Mouse (Mus musculus): ENCODE results near the gene S100a8. TPM values are rescaled to one million over a fixed set of nuclear protein-coding genes. Genes with fewer than 3 reads are reported as not detected.
A peak's percentile ranks its signal among the peaks of the same experiment; 100 is the strongest.

The S100a8 gene
- polyA plus RNA-seq, 1 experiment from 2014 or later: 69.2 TPM

DNA sequence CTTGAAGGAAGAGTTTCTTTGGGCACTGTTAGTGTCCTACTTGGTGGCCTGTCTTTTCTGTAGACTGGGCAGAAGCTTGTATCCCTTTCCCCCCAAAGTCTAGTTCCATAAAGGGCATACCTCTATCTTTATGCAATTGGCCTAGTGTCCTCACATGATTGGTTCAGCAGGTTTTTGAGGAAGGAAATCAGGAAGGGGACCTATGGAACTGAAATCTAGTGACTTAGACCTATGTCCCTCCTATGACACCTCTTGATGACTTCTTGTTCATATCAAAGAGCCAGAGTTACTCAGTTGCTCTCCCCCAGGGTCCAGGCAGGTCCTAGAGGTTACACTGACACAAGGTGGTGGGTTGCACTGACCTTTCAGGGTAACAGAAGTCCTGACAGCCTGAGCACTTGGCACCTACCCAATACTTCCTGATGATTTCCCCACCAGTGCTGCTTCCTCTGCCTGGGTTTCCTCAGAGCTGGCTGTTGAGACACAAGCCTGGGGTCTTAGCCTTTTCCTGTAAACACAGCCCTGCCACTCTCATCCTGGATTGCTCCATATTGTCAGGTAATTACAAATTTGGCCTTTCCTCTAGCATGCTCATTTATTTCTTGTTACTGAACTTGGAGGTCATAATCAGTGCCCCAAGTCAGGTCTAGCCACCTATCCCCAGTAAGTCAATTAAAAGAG is 9.3 kb upstream of the S100a8 start:
- no peak for TF ChIP-seq CTCF (IDR thresholded peaks at IDR 0.05; ENCODE audit: low read depth)
- ATAC-seq (replicated peaks; ENCODE audit: low FRiP score, low read depth) (no peak), DNase-seq (ENCODE audit: low spot score) (no peak)
- Histone ChIP-seq H3K4me2 (ENCODE audit: low read length) (no peak overlapping the region), H3K36me3 (ENCODE audit: insufficient read depth, low read length) (no peaks in the 10 kb centered on the region), H3K9me3 (replicated peaks; ENCODE audit: low read length) (no peaks in the 10 kb centered on the region), H3K4me1 (replicated peaks; ENCODE audit: insufficient read depth, low read length) (no peaks in the 10 kb centered on the region), H3K9ac (ENCODE audit: low read depth, low read length) (no peak overlapping the region), H3K27me3 (ENCODE audit: insufficient read depth, low read length) (no peaks in the 10 kb centered on the region), H3K4me3 (replicated peaks; ENCODE audit: low read depth, low read length) (no peak overlapping the region), H3K27ac (no peak overlapping the region)

DNA sequence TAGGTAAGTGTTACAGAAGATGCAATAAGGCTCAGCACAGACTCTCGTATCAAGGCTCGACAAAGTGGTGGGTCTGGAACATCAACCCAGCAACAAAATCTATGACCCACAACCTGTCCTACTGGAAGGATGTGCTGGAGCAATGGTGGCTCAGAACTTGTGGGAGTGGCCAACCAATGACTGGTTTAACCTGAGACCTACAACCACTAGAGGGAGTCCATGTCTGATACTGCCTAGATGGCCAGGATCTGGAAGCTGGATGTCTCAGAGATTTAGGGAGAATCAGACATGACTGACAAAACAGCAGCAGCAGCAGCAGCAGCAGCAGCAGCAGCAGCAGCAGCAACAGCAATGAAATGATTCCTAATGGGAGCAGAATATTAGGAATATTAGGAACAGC is 4.6 kb upstream of the S100a8 start:
- Histone ChIP-seq H3K27ac (no peak overlapping the region), H3K36me3 (ENCODE audit: insufficient read depth, low read length) (no peaks in the 10 kb centered on the region), H3K4me1 (replicated peaks; ENCODE audit: insufficient read depth, low read length) (no peaks in the 10 kb centered on the region), H3K9me3 (replicated peaks; ENCODE audit: low read length) (no peaks in the 10 kb centered on the region), H3K4me2 (ENCODE audit: low read length) (no peak overlapping the region), H3K4me3 (replicated peaks; ENCODE audit: low read depth, low read length) (no peak overlapping the region), H3K9ac (ENCODE audit: low read depth, low read length) (no peak overlapping the region), H3K27me3 (ENCODE audit: insufficient read depth, low read length) (no peaks in the 10 kb centered on the region)
- 73% methylated on average over 2 of the region's 2 CpGs for WGBS
- ATAC-seq (replicated peaks; ENCODE audit: low FRiP score, low read depth) (no peak), DNase-seq (ENCODE audit: low spot score) (peak; percentile 33)
- peak; percentile 65 for TF ChIP-seq CTCF (IDR thresholded peaks at IDR 0.05; ENCODE audit: low read depth)

DNA sequence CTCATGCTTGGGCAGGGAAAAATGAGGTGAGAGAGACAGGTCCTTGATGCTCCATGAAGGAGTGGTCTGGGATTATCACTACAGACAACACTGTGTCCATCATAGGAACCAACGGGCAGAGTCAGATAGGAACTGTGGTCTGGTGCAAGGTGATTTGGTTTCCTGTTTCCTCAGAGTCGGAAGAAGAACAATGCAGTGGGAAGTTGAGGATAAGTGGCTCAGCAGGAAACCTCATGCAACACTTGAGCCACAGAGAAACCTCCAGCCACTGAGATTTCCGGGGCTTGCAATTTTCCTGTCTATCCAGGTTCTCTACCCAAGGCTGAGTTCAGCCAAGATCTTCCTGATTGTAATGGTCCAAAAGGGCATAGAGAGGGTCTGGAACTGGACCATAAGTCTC is 9.9 kb downstream of the S100a8 start:
- Histone ChIP-seq H3K27me3 (ENCODE audit: insufficient read depth, low read length) (no peaks in the 10 kb centered on the region), H3K36me3 (ENCODE audit: insufficient read depth, low read length) (no peaks in the 10 kb centered on the region), H3K27ac (no peak overlapping the region), H3K4me3 (replicated peaks; ENCODE audit: low read depth, low read length) (no peak overlapping the region), H3K4me2 (ENCODE audit: low read length) (no peak overlapping the region), H3K9me3 (replicated peaks; ENCODE audit: low read length) (no peaks in the 10 kb centered on the region), H3K9ac (ENCODE audit: low read depth, low read length) (no peak overlapping the region), H3K4me1 (replicated peaks; ENCODE audit: insufficient read depth, low read length) (no peaks in the 10 kb centered on the region)
- no peak for TF ChIP-seq CTCF (IDR thresholded peaks at IDR 0.05; ENCODE audit: low read depth)
- WGBS: 68% methylated on average over 3 of the region's 3 CpGs
- DNase-seq (ENCODE audit: low spot score) (no peak), ATAC-seq (replicated peaks; ENCODE audit: low FRiP score, low read depth) (no peak)

DNA sequence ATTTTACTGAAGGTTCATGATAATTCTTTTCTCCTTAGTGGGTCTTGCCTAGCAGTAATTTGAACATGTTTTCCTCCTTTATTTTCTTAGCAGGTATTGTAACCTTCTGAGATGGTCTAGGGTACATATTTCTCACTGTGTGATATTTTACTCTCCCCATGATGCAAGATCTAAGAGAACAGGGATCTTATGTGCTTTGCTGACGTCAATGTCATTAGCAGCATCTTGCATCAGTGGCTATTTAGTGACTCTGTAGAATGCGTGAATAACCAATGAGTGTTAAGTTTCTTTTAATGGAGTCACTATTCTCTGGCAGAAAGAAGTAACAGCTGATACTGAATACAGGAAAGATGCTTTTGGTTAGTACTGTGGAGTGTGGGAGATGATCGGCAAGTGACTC is 15.2 kb downstream of the S100a8 start:
- Histone ChIP-seq H3K4me3 (replicated peaks; ENCODE audit: low read depth, low read length) (no peak overlapping the region), H3K9ac (ENCODE audit: low read depth, low read length) (no peak overlapping the region), H3K4me2 (ENCODE audit: low read length) (no peak overlapping the region), H3K36me3 (ENCODE audit: insufficient read depth, low read length) (no peaks in the 10 kb centered on the region), H3K27me3 (ENCODE audit: insufficient read depth, low read length) (no peaks in the 10 kb centered on the region), H3K4me1 (replicated peaks; ENCODE audit: insufficient read depth, low read length) (no peaks in the 10 kb centered on the region), H3K27ac (no peak overlapping the region), H3K9me3 (replicated peaks; ENCODE audit: low read length) (no peaks in the 10 kb centered on the region)
- 83% methylated on average over 3 of the region's 3 CpGs for WGBS
- DNase-seq (ENCODE audit: low spot score) (no peak), ATAC-seq (replicated peaks; ENCODE audit: low FRiP score, low read depth) (no peak)
- no peak for TF ChIP-seq CTCF (IDR thresholded peaks at IDR 0.05; ENCODE audit: low read depth)

DNA sequence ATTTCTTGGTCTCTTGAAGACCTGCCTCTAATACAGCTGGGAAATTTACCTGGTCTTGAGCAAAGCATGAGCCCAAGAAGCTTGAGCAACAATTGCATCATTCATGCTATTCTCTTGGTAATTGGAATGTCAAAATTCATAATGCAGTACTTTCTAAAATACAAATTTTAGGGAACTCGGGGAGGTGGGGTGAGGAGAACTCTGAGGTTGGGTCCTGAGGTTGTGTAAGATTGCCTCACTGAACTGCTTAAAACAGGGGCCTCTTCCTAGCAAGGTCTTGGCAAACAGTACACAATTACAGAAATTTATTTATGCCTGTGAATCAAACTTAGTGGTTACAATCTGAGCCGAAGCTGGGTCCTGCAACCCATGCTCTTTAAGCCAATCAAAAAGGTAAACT is 18.1 kb downstream of the S100a8 start:
- Histone ChIP-seq H3K27me3 (ENCODE audit: insufficient read depth, low read length) (no peaks in the 10 kb centered on the region), H3K9me3 (replicated peaks; ENCODE audit: low read length) (no peaks in the 10 kb centered on the region), H3K4me2 (ENCODE audit: low read length) (no peak overlapping the region), H3K4me1 (replicated peaks; ENCODE audit: insufficient read depth, low read length) (no peaks in the 10 kb centered on the region), H3K9ac (ENCODE audit: low read depth, low read length) (no peak overlapping the region), H3K4me3 (replicated peaks; ENCODE audit: low read depth, low read length) (no peak overlapping the region), H3K27ac (no peak overlapping the region), H3K36me3 (ENCODE audit: insufficient read depth, low read length) (no peaks in the 10 kb centered on the region)
- ATAC-seq (replicated peaks; ENCODE audit: low FRiP score, low read depth) (no peak), DNase-seq (ENCODE audit: low spot score) (no peak)
- TF ChIP-seq CTCF (IDR thresholded peaks at IDR 0.05; ENCODE audit: low read depth): no peak
- WGBS: 75% methylated on average over 2 of the region's 2 CpGs

DNA sequence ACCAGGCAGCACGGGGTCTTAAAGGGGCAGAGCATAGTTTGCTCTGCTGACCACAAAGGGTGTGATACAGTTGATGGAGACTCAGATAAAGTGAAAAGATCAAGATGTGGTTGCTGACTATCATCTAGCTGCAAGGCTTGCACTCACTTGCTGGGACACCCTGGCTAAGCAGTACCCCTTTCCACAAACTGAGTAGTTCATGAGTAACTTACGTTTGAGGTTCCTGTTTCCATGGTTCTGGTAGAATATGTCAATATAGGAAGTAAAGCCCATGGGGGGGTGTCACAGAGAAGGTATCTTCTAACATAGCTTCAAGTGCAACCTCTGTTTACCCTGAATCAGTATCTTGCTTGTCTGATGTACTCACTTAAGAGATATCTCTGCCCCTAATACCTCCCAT is 24.7 kb downstream of the S100a8 start:
- TF ChIP-seq CTCF (IDR thresholded peaks at IDR 0.05; ENCODE audit: low read depth): no peak
- H3K9ac ChIP-seq (ENCODE audit: low read depth, low read length): no peak overlapping the region
- ATAC-seq (replicated peaks; ENCODE audit: low FRiP score, low read depth) (no peak), DNase-seq (ENCODE audit: low spot score) (no peak)
- H3K4me1 ChIP-seq (replicated peaks; ENCODE audit: insufficient read depth, low read length): no peaks in the 10 kb centered on the region
- no peaks in the 10 kb centered on the region for H3K27me3 ChIP-seq (ENCODE audit: insufficient read depth, low read length)
- no peak overlapping the region for H3K27ac ChIP-seq
- no peak overlapping the region for H3K4me2 ChIP-seq (ENCODE audit: low read length)
- 71% methylated on average over 2 of the region's 2 CpGs for WGBS
- H3K9me3 ChIP-seq (replicated peaks; ENCODE audit: low read length): 0 out of 2 replicates have a peak, but pooled peaks cover 3% of the 10 kb centered on the region
- no peaks in the 10 kb centered on the region for H3K36me3 ChIP-seq (ENCODE audit: insufficient read depth, low read length)
- no peak overlapping the region for H3K4me3 ChIP-seq (replicated peaks; ENCODE audit: low read depth, low read length)

DNA sequence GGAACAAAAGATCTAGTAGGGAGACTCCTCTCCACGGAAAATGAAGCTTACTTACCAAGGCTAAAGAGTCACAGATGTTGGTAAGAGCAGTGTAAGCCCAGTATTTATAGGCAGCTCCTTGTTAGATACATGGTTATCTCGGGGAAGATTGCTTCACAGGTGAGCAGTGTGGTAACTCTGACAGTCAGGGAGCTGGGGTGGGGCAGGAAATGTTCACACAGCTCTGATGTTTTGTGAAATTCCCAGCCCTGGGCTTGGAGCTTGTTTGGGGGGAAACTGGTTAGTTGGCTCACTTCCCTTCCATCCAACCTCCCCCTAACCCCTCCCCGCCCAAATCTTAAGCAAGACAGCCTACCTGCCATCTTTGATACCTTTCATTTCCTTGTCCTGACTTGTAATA is 26.8 kb downstream of the S100a8 start, which contains the start of gene S100a9:
S100a9 (minus strand) TSS at position 109 of the 400 bp plus-strand sequence.
- no peak for DNase-seq (ENCODE audit: low spot score)
- no peaks in the 10 kb centered on the region for H3K4me1 ChIP-seq (replicated peaks; ENCODE audit: insufficient read depth, low read length)
- no peak within 1 kb of the TSS for H3K4me2 ChIP-seq (ENCODE audit: low read length)
- 57% methylated on average over 3 of the region's 3 CpGs for WGBS
- no peak for TF ChIP-seq CTCF (IDR thresholded peaks at IDR 0.05; ENCODE audit: low read depth)
- ATAC-seq (replicated peaks; ENCODE audit: low FRiP score, low read depth): no peak
- H3K27ac ChIP-seq: no peak within 1 kb of the TSS
- 0 out of 2 replicates have a peak, but pooled peaks cover 3% of the 10 kb centered on the region for H3K9me3 ChIP-seq (replicated peaks; ENCODE audit: low read length)
- no peak within 1 kb of the TSS for H3K4me3 ChIP-seq (replicated peaks; ENCODE audit: low read depth, low read length)
- no peaks in the 10 kb centered on the region for H3K36me3 ChIP-seq (ENCODE audit: insufficient read depth, low read length)
- H3K27me3 ChIP-seq (ENCODE audit: insufficient read depth, low read length): no peaks in the 10 kb centered on the region
- H3K9ac ChIP-seq (ENCODE audit: low read depth, low read length): no peak within 1 kb of the TSS
